Mouse (Mus musculus): Measurements from ENCODE around the gene Phrf1.

- TF ChIP-seq GATA1 (IDR thresholded peaks at IDR 0.05; ENCODE audit: borderline replicate concordance, low read length): no peak
- TF ChIP-seq FLI1 (IDR thresholded peaks at IDR 0.05; ENCODE audit: low read length): no peak
These were observed 34.2 kb upstream of the Phrf1 start for GRCm38 (mm10) chr7:141194409-141194808.
